Mouse (Mus musculus) 3134 (cell line): ENCODE measurements around the gene Dnajc19.

Experiments used
- DNase-seq: peaks from one replicate; pipeline ENCODE4 v3.0.0-alpha.2; 2011; ENCODE audit warnings: low spot score; ENCODE audit not compliant: insufficient read length; ENCODE audit errors: extremely low read depth

Gene Dnajc19

DNA sequence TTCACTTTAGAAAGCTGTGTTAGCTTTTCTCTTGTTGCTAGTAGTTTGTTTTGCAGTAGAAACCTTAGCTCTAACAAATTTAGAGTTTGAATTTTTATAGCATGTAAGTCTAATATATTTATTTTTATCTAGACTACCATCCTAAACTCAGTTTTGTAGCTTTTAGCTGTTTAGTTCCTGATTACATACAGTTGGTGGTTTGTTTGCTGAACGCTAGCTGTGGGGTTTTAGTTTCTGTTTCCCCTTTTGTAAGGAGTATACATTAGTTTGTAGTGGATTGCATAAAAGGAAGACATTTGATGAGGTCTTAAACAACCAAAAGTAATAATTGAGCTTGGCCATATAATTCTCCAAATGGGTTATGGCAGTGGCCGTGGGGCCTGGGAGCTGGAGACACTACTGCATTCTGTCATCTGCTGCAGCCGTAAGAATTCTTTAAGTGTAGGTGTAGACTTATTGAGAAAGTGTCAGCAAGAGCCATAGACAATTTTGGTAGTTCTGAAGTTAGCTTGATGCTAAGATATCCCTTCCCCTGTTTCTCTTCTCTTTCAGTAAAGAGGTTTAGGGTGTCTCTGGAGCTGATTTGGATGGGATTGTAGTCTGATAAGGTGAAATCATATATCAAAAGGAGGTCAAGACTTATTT lies 47.3 kb downstream of the Dnajc19 start:
- DNase-seq, result no peak

DNA sequence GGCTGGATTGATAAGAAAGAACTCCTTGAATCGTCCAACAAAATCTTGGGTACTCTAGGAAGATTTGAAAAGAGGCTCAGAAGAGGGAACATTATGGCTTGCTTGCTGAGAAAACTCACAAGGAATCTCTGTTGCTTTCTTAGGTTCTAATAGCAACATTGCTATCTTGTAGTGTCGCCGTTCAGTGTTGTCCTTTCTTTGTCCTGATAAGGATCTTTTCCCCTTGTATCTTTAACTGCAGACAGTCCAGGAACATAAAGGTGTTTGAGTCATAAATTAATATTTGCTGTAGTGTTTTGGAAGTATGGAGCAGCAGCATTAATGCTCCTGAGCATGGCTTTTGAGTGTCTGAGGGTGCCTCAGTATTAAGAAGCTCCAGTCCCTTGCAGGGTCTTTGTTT lies 50.5 kb downstream of the Dnajc19 start:
- DNase-seq, result no peak

DNA sequence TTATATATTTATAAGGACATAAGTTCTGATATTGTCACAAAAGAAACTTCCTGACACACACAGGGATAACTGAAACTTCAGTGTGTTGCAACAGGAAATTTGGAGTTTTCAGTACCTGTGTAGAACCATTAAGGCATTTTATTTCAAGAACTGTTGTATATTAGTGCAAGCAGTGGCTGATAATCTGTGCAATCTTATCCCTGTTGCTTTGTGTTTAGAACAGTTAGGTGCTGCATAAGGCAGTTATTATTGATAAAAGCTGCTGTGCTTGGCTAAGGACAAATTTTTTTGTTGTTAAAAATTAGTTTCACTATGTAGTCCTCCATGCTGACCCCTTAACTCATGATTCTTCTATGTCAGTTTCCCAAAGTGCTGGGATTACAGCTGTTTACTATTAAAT lies 52.2 kb downstream of the Dnajc19 start:
- no peak for DNase-seq

DNA sequence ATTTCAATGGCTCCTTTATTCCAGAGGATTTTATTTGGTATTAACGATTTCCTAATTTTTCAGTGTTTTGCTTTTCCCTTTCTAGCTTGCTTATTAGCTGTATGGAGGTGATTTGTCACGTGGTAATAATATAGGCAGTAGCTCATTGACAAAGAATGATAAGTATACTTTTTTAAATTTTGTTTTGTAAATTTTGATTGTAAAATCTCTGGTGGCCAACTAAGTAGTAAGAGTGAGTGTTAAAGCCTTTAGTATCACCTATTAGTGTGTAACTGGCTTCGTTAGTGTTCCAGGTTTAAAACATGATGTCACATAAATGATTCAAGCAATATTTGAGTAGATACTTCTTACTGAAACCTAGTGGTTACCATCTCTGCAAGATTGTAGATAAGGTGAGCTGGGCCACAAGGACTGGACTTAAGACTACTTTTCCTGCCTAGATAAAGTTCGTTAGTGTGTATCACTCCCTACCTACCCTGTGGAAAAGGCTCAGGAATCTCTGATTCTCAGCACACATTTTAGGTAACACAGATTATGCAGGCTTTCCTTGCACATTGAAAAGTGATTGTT lies 59.8 kb downstream of the Dnajc19 start:
- no peak for DNase-seq

GRCm38 (mm10) chr3:34020382-34021258 lies 60.5 kb downstream of the Dnajc19 start:
- peak; percentile 23 for DNase-seq

GRCm38 (mm10) chr3:34019540-34020381 lies 61.4 kb downstream of the Dnajc19 start, which contains the start of gene Fxr1:
Gene Fxr1, plus strand, starts transcription at chr3:34019943.
- DNase-seq, result peak; percentile 87

DNA sequence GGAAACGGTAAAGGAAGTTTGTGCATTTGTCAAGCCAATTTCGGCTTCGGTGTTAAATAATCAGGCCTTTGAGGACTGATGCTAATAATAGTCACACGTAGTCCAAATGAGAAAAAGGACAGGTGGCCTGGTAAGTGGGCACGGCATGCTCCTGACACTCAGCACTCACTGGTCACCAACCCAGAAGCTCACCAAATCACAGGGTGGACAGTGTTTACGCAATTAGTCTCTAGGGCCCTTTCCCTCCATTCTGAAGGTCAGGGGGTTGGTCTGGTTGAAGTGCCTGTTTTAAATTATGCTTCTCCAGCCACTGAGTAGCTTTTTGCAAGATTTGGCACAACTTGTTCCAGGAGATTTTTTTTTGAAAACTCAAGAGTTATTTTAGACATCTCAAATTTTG lies 72.9 kb downstream of the Dnajc19 start:
- DNase-seq, result no peak

DNA sequence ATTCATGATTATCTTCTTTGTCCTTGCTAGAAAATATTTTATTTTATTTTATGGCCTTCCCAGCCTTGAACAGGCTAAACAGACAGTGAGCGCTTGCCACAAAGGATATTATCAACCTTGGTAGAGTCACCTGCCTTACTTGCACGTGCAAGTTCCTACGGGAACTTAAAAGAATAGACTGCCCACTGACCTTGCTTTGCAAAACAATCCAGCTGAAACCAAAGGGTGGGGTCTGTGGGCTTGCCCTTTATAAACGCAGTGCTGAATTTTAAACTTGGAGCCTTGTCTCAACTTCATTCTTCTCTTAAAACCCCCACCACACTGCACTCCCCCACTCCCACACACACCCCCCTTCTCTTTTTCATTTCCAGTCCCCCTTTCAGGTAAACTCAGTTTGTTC lies 73.5 kb downstream of the Dnajc19 start:
- no peak for DNase-seq

DNA sequence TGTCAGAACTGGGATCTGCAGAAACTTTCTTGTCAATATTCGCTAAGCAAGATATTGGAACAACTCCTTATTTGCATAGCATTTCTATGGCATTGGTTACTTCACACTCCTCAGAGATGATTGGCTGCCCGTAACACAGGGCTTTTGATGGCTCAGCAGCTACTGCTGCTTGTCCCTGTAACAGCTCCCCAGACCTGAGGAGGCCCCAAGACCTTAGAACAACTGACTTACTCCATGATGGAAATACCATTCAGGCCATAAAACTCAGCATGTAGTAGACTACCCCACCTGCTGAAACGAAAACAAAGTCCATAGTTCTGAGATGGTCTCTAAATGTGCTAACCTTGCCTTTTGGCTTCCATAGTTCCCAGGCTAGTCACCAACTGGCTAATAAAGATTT lies 74.3 kb downstream of the Dnajc19 start:
- DNase-seq, result no peak

GRCm38 (mm10) chr3:34006301-34006700 lies 74.8 kb downstream of the Dnajc19 start:
- DNase-seq, result no peak
